Mouse (Mus musculus) heart, embryonic 13.5 days (tissue): ENCODE data around the gene Kif22. TPM values are rescaled to one million over a fixed set of nuclear protein-coding genes. Genes with fewer than 3 reads are reported as not detected.

Experiments used
- microRNA-seq: library from miRNA; unstranded; fragments of <30 nt; microRNA quantifications from one replicate; pipeline ENCODE4, GENCODE M21; 2016
- polyA plus RNA-seq: library from polyadenylated mRNA; unstranded; fragments of >200 nt; fragmentation: Nextera tagmentation; extraction: Ambion mirVana; gene quantifications from 2 replicates; pipeline ENCODE4 v1.2.1, GENCODE M21; 2015

Kif22 gene
- polyA plus RNA-seq, 1 experiment from 2014 or later: 72.4 TPM

Small RNA genes within 50 kb of the gene (microRNA-seq; reads per million reads assigned to microRNA genes)
- not detected for gene Gm44343

Other genes starting within 250 kb of the Kif22 start
- gene Ppp4c, start 250.0 kb downstream of the Kif22 start, polyA plus RNA-seq: 151 and 166 TPM in 2 replicates
- gene Fam57b, start 244.8 kb downstream of the Kif22 start, polyA plus RNA-seq: 0.29 and 0.32 TPM in 2 replicates
- not detected in 2 replicates for gene 4930451I11Rik, start 210.8 kb downstream of the Kif22 start, polyA plus RNA-seq
- 0.15 and 0.17 TPM in 2 replicates for gene Doc2a, start 195.1 kb downstream of the Kif22 start, polyA plus RNA-seq
- gene Hirip3, start 180.5 kb downstream of the Kif22 start, polyA plus RNA-seq: 18.8 and 23.1 TPM in 2 replicates
- 55.6 and 55.8 TPM in 2 replicates for gene Ino80e, start 180.1 kb downstream of the Kif22 start, polyA plus RNA-seq
- 31.8 and 32.1 TPM in 2 replicates for gene Taok2, start 157.8 kb downstream of the Kif22 start, polyA plus RNA-seq
- 20.4 and 21.5 TPM in 2 replicates for gene Tmem219, start 119.6 kb downstream of the Kif22 start, polyA plus RNA-seq
- gene Kctd13, start 113.6 kb downstream of the Kif22 start, polyA plus RNA-seq: 13.1 and 14.0 TPM in 2 replicates
- gene Asphd1, start 92.9 kb downstream of the Kif22 start, polyA plus RNA-seq: 0.20 TPM in 2 replicates
- 0.19 and 0.73 TPM in 2 replicates for gene Sez6l2, start 91.9 kb downstream of the Kif22 start, polyA plus RNA-seq
- gene Cdipt, start 66.6 kb downstream of the Kif22 start, polyA plus RNA-seq: 69.5 and 79.9 TPM in 2 replicates
- gene Cdiptos, start 66.4 kb downstream of the Kif22 start, polyA plus RNA-seq: 0.59 and 1.7 TPM in 2 replicates
- gene Mvp, start 27.9 kb downstream of the Kif22 start, polyA plus RNA-seq: 11.2 and 11.9 TPM in 2 replicates
- 0.38 and 0.44 TPM in 2 replicates for gene Pagr1b, start 26.0 kb downstream of the Kif22 start, polyA plus RNA-seq
- 55.6 and 76.2 TPM in 2 replicates for gene Pagr1a, start 25.1 kb downstream of the Kif22 start, polyA plus RNA-seq
- gene Gm42742, start 21.4 kb downstream of the Kif22 start, polyA plus RNA-seq: 13.8 and 25.7 TPM in 2 replicates
- 1.6 TPM in 2 replicates for gene Prrt2, start 21.3 kb downstream of the Kif22 start, polyA plus RNA-seq
- 31.0 and 34.5 TPM in 2 replicates for gene Maz, start 15.4 kb downstream of the Kif22 start, polyA plus RNA-seq
- not detected in 2 replicates for gene Zg16, start 44.9 kb upstream of the Kif22 start, polyA plus RNA-seq
- gene AI467606, start 48.9 kb upstream of the Kif22 start, polyA plus RNA-seq: 1.0 and 1.1 TPM in 2 replicates
- 3.2 and 4.7 TPM in 2 replicates for gene Qprt, start 79.8 kb upstream of the Kif22 start, polyA plus RNA-seq
- gene Spn, start 95.4 kb upstream of the Kif22 start, polyA plus RNA-seq: 0.13 and 0.36 TPM in 2 replicates
- 42.1 TPM in 2 replicates for gene Cd2bp2, start 153.6 kb upstream of the Kif22 start, polyA plus RNA-seq
- 18.0 and 18.2 TPM in 2 replicates for gene Tbc1d10b, start 166.0 kb upstream of the Kif22 start, polyA plus RNA-seq
- gene Mylpf, start 166.4 kb upstream of the Kif22 start, polyA plus RNA-seq: 17.0 and 24.9 TPM in 2 replicates
- gene Zfp553, start 190.6 kb upstream of the Kif22 start, polyA plus RNA-seq: 21.4 and 24.1 TPM in 2 replicates
- 23.1 and 23.2 TPM in 2 replicates for gene Sept1, start 190.7 kb upstream of the Kif22 start, polyA plus RNA-seq
- gene Zfp771, start 201.8 kb upstream of the Kif22 start, polyA plus RNA-seq: 32.6 and 32.9 TPM in 2 replicates
- gene Dctpp1, start 218.2 kb upstream of the Kif22 start, polyA plus RNA-seq: 161 and 179 TPM in 2 replicates
- 57.1 and 61.6 TPM in 2 replicates for gene Sephs2, start 231.6 kb upstream of the Kif22 start, polyA plus RNA-seq